ENCODE assay signal across 9 mouse cellular contexts in the genomic region with DNA sequence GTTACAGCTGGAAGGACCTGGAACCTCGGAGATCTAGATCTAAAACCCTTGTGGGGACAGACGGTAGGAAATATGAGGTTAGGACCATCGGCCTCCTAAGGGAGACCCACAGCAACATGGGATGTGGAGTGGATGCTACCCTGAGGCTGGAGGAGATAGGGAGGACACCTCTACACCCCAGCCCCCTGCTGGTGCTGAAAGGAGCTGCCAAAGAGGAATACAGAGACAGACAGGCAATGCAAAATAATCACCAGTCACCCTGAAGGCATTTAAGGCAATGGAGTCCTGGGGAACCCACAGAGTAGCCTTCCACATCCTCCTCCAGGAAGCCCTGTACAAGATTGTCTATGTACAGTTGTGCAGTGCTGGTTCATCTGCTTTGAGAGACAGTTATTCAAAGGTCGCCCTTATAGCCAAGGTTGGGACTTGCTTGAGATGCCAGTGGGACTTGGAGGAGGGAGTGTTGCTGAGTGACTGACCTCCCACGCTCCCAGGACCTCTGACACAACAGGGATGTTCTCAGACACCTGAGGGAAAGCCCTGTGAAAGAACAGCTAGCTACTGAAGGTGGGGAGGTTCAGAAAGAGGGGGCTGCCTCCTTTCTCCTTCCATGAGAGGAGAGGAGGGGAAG. TPM values are rescaled to one million over a fixed set of nuclear protein-coding genes. Genes with fewer than 3 reads are reported as not detected.
A peak's percentile ranks its signal among the peaks of the same experiment; 100 is the strongest.
DNase-seq lines count a peak whose midpoint lies in the region; ATAC-seq and TF ChIP-seq lines count a peak whose summit lies in the region.
"Had no signal": no experiment of that assay in that cellular context is flagged by ENCODE, and none has a peak within 500 bp of the region (broad histone marks: within the 10 kb centered on the region; RNA-seq: fewer than 3 reads in every experiment).

No protein-coding gene starts in this region.

- no peak for TF ChIP-seq POLR2A in brain, embryonic 14.5 days (IDR thresholded peaks at IDR 0.05; ENCODE audit: borderline replicate concordance, extremely low read depth, insufficient read depth, insufficient read length, poor library complexity, severe bottlenecking)
- no peak for TF ChIP-seq POLR2A in thymus, adult 2 months (IDR thresholded peaks at IDR 0.05; ENCODE audit: control insufficient read depth, extremely low read depth, insufficient read depth, low read length, poor library complexity)

- no peak overlapping the region for H3K4me2 ChIP-seq in kidney, embryonic 14.5 days (replicated peaks; ENCODE audit: low read depth, low read length)
- H3K4me2 ChIP-seq in hindbrain, embryonic 14.5 days (replicated peaks): no peak overlapping the region
- H3K4me2 ChIP-seq in midbrain, embryonic 13.5 days (replicated peaks): no peak overlapping the region

- H3K36me3 ChIP-seq in kidney, embryonic 14.5 days (ENCODE audit: control insufficient read depth, insufficient read depth, low read length): no peaks in the 10 kb centered on the region
- no peaks in the 10 kb centered on the region for H3K36me3 ChIP-seq in hindbrain, embryonic 14.5 days (replicated peaks; ENCODE audit: control insufficient read depth, insufficient read depth)
- no peaks in the 10 kb centered on the region for H3K36me3 ChIP-seq in midbrain, embryonic 13.5 days
- no peaks in the 10 kb centered on the region for H3K36me3 ChIP-seq in thymus, adult 2 months (ENCODE audit: control insufficient read depth, insufficient read depth, low read length)

- no peak for ATAC-seq in kidney, embryonic 14.5 days (ENCODE audit: low FRiP score, low TSS enrichment)
- peak; percentile 11; the same call in 1 of the 2 replicates for ATAC-seq in hindbrain, embryonic 14.5 days (ENCODE audit: low FRiP score)
- peak; percentile 22; the same call in 1 of the 2 replicates for ATAC-seq in midbrain, embryonic 13.5 days

- H3K27ac ChIP-seq in kidney, embryonic 14.5 days (ENCODE audit: low read depth, low read length): no peak overlapping the region
- H3K27ac ChIP-seq in hindbrain, embryonic 14.5 days: no peak overlapping the region
- H3K27ac ChIP-seq in midbrain, embryonic 13.5 days: no peak overlapping the region
- H3K27ac ChIP-seq in thymus, adult 2 months (ENCODE audit: control insufficient read depth, insufficient read depth, low read length): no peak overlapping the region
- H3K27ac ChIP-seq: macrophage had no signal

- no peak overlapping the region for H3K4me3 ChIP-seq in kidney, embryonic 14.5 days (ENCODE audit: low read length)
- H3K4me3 ChIP-seq in hindbrain, embryonic 14.5 days (replicated peaks; ENCODE audit: low read length): no peak overlapping the region
- no peak overlapping the region for H3K4me3 ChIP-seq in midbrain, embryonic 13.5 days (replicated peaks)
- H3K4me3 ChIP-seq in thymus, adult 2 months (ENCODE audit: control insufficient read depth, insufficient read depth, low read length): no peak overlapping the region

- H3K9me3 ChIP-seq in kidney, embryonic 14.5 days (ENCODE audit: control insufficient read depth, low read length): no peaks in the 10 kb centered on the region
- H3K9me3 ChIP-seq in hindbrain, embryonic 14.5 days (ENCODE audit: control insufficient read depth, low read length): no peaks in the 10 kb centered on the region
- H3K9me3 ChIP-seq in midbrain, embryonic 13.5 days: no peaks in the 10 kb centered on the region

- 80% methylated on average over 5 of the region's 5 CpGs for WGBS in kidney, embryonic 14.5 days
- 77% methylated on average over 5 of the region's 5 CpGs for WGBS in hindbrain, embryonic 14.5 days
- 70% methylated on average over 5 of the region's 5 CpGs for WGBS in midbrain, embryonic 13.5 days
- WGBS in thymus, adult 2 months: 68% methylated on average over 5 of the region's 5 CpGs

- TF ChIP-seq CTCF in brain, embryonic 14.5 days (IDR thresholded peaks at IDR 0.05; ENCODE audit: borderline replicate concordance, extremely low read depth, insufficient read depth, insufficient read length): peak; percentile 39; the same call in 1 of the 2 replicates
- TF ChIP-seq CTCF in thymus, adult 2 months (IDR thresholded peaks at IDR 0.05; ENCODE audit: borderline replicate concordance, control insufficient read depth, extremely low read depth, insufficient read depth, low read length, poor library complexity): no peak

- no peaks in the 10 kb centered on the region; the same call in 1 of the 2 replicates for H3K27me3 ChIP-seq in kidney, embryonic 14.5 days (ENCODE audit: control insufficient read depth, insufficient read depth, low read length)
- no peaks in the 10 kb centered on the region for H3K27me3 ChIP-seq in hindbrain, embryonic 14.5 days (ENCODE audit: control insufficient read depth, insufficient read depth, low read length)
- H3K27me3 ChIP-seq in midbrain, embryonic 13.5 days: no peaks in the 10 kb centered on the region
- no peaks in the 10 kb centered on the region for H3K27me3 ChIP-seq in thymus, adult 2 months (ENCODE audit: control insufficient read depth, insufficient read depth, low read length)

- H3K4me1 ChIP-seq in kidney, embryonic 14.5 days (ENCODE audit: control insufficient read depth, insufficient read depth, low read length): no peaks in the 10 kb centered on the region
- no peaks in the 10 kb centered on the region for H3K4me1 ChIP-seq in hindbrain, embryonic 14.5 days (replicated peaks; ENCODE audit: control insufficient read depth, insufficient read depth, low read length)
- H3K4me1 ChIP-seq in midbrain, embryonic 13.5 days (replicated peaks): no peaks in the 10 kb centered on the region; the same call in 1 of the 2 replicates
- no peaks in the 10 kb centered on the region for H3K4me1 ChIP-seq in thymus, adult 2 months (replicated peaks; ENCODE audit: control insufficient read depth, insufficient read depth, low read length)

- no peak overlapping the region for H3K9ac ChIP-seq in kidney, embryonic 14.5 days (ENCODE audit: low read depth, low read length)
- no peak overlapping the region for H3K9ac ChIP-seq in hindbrain, embryonic 14.5 days
- H3K9ac ChIP-seq in midbrain, embryonic 13.5 days (replicated peaks): no peak overlapping the region

- peak; percentile 7 to 21 for DNase-seq in kidney, adult 8-10 months
- peak; percentile 43 for DNase-seq in ES-CJ7 (ENCODE audit: low read depth, low spot score)
- peak; percentile 26 for DNase-seq in brain, embryonic 14.5 days (ENCODE audit: low read depth)
- DNase-seq in hindbrain, embryonic 14.5 days (ENCODE audit: low spot score): no peak
- DNase-seq in thymus, adult 2 months: no peak
- no peak for DNase-seq in cerebellum, adult 18-20 months

RNA-seq across cellular contexts. Expression of a gene that starts 14.1 kb away (rescaled TPM):
- not detected in 2 replicates for polyA plus RNA-seq in kidney, embryonic 14.5 days (2014; fragmentation: Nextera tagmentation; extraction: Ambion mirVana)
- polyA plus RNA-seq in brain, embryonic 14.5 days (2012; rRNA removed): 0.04 and 0.08 TPM in 2 replicates
- not detected in 2 replicates for polyA plus RNA-seq in hindbrain, embryonic 14.5 days (2014; fragmentation: Nextera tagmentation; extraction: Ambion mirVana)
- not detected in 2 replicates for polyA plus RNA-seq in midbrain, embryonic 13.5 days (2015; fragmentation: Nextera tagmentation; extraction: Ambion mirVana)
- polyA plus RNA-seq in thymus, adult 2 months (2012; rRNA removed): 0.08 and 0.34 TPM in 2 replicates
- polyA plus RNA-seq: macrophage had no signal

RNA-seq across cellular contexts. Expression of a gene that starts 29.3 kb away (rescaled TPM):
- polyA plus RNA-seq in kidney, embryonic 14.5 days (2014; fragmentation: Nextera tagmentation; extraction: Ambion mirVana): not detected in 2 replicates
- polyA plus RNA-seq in brain, embryonic 14.5 days (2012; rRNA removed): 0.09 and 0.18 TPM in 2 replicates
- polyA plus RNA-seq in hindbrain, embryonic 14.5 days (2014; fragmentation: Nextera tagmentation; extraction: Ambion mirVana): 0.52 and 0.54 TPM in 2 replicates
- polyA plus RNA-seq in midbrain, embryonic 13.5 days (2015; fragmentation: Nextera tagmentation; extraction: Ambion mirVana): not detected in 2 replicates
- polyA plus RNA-seq in thymus, adult 2 months (2012; rRNA removed): 1.5 and 2.0 TPM in 2 replicates
- polyA plus RNA-seq: macrophage had no signal

RNA-seq across cellular contexts. Expression of a gene that starts 30.0 kb away (rescaled TPM):
- polyA plus RNA-seq in kidney, embryonic 14.5 days (2014; fragmentation: Nextera tagmentation; extraction: Ambion mirVana): not detected in 2 replicates
- polyA plus RNA-seq in brain, embryonic 14.5 days (2012; rRNA removed): 0.78 and 0.98 TPM in 2 replicates
- polyA plus RNA-seq in hindbrain, embryonic 14.5 days (2014; fragmentation: Nextera tagmentation; extraction: Ambion mirVana): 0.52 and 0.68 TPM in 2 replicates
- 0.50 and 1.0 TPM in 2 replicates for polyA plus RNA-seq in midbrain, embryonic 13.5 days (2015; fragmentation: Nextera tagmentation; extraction: Ambion mirVana)
- polyA plus RNA-seq in thymus, adult 2 months (2012; rRNA removed): 0.56 and 0.61 TPM in 2 replicates
- polyA plus RNA-seq: macrophage had no signal

RNA-seq across cellular contexts. Expression of a gene that starts 45.8 kb away (rescaled TPM):
- polyA plus RNA-seq in kidney, embryonic 14.5 days (2014; fragmentation: Nextera tagmentation; extraction: Ambion mirVana): not detected in 2 replicates
- polyA plus RNA-seq in brain, embryonic 14.5 days (2012; rRNA removed): not detected in 2 replicates
- polyA plus RNA-seq in hindbrain, embryonic 14.5 days (2014; fragmentation: Nextera tagmentation; extraction: Ambion mirVana): not detected in 2 replicates
- polyA plus RNA-seq in midbrain, embryonic 13.5 days (2015; fragmentation: Nextera tagmentation; extraction: Ambion mirVana): not detected in 2 replicates
- 0.16 TPM in 1 of 2 replicates, not detected in the other for polyA plus RNA-seq in thymus, adult 2 months (2012; rRNA removed)
- polyA plus RNA-seq: macrophage had no signal

RNA-seq across cellular contexts. Expression of a gene that starts 59.5 kb away (rescaled TPM):
- not detected in 2 replicates for polyA plus RNA-seq in kidney, embryonic 14.5 days (2014; fragmentation: Nextera tagmentation; extraction: Ambion mirVana)
- polyA plus RNA-seq in brain, embryonic 14.5 days (2012; rRNA removed): 33.7 and 53.0 TPM in 2 replicates
- polyA plus RNA-seq in hindbrain, embryonic 14.5 days (2014; fragmentation: Nextera tagmentation; extraction: Ambion mirVana): not detected in 2 replicates
- polyA plus RNA-seq in midbrain, embryonic 13.5 days (2015; fragmentation: Nextera tagmentation; extraction: Ambion mirVana): 0.19 and 0.26 TPM in 2 replicates
- polyA plus RNA-seq in thymus, adult 2 months (2012; rRNA removed): 154 and 184 TPM in 2 replicates
- polyA plus RNA-seq: macrophage had no signal

Comparison
In these comparisons a context has a peak if more than half of its experiments do, and no peak if none do; other contexts are left out.
1. DNase-seq: peak in kidney, adult 8-10 months (2 of 2), ES-CJ7 (single experiment) and brain, embryonic 14.5 days (single experiment); none in hindbrain, embryonic 14.5 days (single experiment), thymus, adult 2 months (single experiment) and cerebellum, adult 18-20 months (0 of 2).